Mouse (Mus musculus): ENCODE data around the gene Rnase4.

DNA sequence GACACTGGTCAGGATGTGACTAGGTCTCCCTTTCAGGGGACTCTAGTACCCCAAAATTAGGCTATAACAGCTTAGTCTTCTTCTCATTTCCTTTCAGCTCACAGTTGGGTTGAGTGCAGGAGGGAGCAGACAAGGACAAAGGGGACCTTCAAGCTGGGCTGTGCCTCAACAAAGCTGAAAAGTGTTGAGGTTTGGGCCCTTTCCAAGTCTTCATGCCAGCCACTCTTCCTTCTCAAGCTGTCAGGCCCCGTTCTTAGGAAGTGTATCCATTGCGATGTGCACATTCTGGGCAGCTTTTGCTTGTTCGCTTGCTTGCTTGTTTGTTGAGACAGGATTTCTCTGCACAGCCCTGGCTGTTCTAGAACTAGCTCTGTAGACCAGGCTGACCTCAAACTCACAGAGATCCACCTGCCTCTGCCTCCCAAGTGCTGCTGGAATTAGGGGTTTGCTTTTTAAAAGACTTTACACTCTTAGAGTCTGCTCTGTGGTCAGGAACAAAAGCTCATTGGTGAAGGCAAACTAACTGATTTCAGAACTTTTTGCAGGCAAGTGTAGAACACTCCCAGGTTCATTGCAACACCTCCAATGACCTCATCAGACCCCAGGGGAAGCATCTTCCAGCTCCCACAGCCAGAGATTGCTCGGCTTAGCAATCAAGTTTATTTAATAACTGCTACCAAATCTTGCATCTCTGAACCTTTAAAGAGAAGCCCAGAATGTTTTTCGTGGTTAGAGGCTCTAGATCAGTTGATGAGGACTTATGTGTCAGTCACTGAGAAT, 3.4 kb downstream of the Rnase4 start:
- TF ChIP-seq EP300 (IDR thresholded peaks at IDR 0.05; ENCODE audit: low read depth) (no peak), CTCF (IDR thresholded peaks at IDR 0.05; ENCODE audit: low read depth) (no peak)

All from liver, embryonic 14.5 days (tissue).